Mouse (Mus musculus): ENCODE data around the gene Mlph. TPM values are rescaled to one million over a fixed set of nuclear protein-coding genes. Genes with fewer than 3 reads are reported as not detected.

Gene Mlph
- polyA plus RNA-seq (2015; fragmentation: Nextera tagmentation; extraction: Ambion mirVana) = 0.14 and 0.53 TPM in 2 replicates

DNA sequence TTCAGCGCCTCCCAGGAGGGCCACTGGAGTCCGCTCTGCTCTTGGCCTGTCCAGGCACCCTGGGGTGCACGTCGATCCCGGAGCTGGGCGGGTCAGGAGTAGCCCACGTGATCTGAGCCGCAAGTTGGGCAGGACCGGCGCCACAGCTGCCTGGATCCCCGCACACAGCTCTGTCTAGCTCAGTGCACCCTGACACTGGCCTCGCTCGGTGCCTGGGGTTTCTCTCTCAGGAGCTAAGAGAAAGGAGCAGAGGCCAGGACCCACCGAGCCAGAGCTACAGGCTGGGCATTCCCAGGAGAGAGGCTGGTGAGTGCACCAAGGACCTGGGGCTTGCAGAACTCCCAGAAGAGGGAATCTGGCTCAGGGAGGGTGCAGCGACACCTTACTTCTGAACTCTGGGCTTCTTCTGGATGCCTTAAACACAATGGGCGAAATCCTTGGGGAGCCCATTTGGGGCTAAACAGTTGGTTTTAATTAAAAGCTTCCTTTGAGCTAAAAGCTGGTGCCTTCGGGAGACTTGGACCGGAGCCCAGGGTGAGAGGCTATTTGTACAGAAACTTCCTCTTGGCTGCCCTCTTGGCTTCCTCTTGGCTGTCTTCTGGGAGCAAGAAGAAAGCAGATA, at the start of gene Mlph:
Mlph (plus strand) TSS at position 138 of the 622 bp plus-strand sequence.

DNA sequence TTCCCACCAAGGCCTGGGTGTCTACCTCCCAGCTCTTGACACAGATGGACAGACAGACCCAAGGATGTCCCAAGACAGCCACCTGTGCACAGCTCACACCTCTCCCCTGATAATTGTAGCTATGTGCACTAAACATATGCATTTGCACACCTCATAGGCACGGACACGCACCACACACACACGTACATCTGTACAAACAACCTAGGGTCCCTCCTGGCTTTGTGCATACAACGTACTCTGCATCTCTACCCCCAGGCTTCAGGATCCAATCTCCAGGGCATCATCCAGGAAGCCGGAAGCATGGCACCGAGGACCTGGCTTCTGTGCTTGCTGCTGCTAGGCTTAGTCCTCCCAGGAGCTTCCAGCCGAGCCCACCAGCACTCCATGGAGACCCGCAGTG, 37.9 kb downstream of the Mlph start, which contains the start of gene Prlh:
Prlh (plus strand) TSS at position 301 of the 400 bp plus-strand sequence.

DNA sequence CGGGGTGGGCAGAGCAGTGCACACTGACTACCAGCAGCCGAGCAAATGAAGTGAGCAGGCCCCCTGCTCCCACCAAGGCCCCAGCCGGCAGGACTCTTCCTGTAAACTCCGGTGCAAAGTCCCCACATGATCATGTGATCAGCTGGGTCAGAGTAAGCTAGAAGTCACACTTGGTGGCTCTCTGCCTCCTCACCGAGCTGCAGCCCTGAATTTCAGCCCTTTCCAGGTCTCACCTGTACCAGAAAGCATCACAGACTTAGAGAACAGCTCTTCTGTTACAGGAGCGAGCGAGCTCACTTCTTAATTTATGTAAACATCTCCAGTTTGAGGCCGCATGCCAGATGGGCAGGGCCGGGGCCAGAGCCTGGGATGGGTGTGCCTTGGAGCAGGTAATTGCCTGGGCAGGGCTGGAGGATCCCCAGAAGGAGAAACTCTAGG, 54.5 kb downstream of the Mlph start, which contains the start of gene Rab17:
Rab17 (minus strand) TSS at position 315 of the 438 bp plus-strand sequence.

DNA sequence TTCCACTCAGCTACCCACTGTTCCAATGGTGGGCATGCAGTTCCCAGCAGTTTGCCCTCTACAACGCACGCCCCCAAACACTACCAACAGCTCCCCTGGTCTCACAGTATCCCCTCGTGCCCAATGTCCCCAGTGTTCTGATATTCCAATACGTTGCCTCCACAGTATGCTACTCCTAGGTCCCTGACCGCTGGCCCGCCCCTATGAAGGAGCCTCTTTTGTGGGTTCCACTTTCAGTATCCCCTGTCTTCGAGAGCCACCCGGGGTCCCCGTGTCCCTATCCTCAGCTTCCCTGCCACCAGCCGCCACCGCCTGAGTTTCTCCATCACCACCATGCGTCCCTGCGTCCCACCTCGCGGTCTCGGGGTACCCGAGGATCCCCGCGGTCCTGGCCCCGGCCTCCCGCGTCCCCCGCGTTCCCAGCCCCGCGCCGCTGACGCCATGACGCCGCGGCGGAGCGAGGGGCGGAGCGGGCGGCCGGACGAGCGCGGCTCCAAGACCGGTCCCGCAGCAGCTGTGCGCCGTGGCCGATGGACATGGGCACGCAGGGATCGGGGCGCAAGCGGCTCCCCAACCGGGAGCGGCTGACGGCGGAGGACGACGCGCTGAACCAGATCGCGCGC, 83.5 kb downstream of the Mlph start, which contains the start of gene Lrrfip1:
Lrrfip1 (plus strand) TSS at position 470 of the 623 bp plus-strand sequence.

Other genes starting within 250 kb of the Mlph start
- 7.3 and 8.4 TPM in 2 replicates for gene Col6a3, start 71.1 kb upstream of the Mlph start, polyA plus RNA-seq (2015; fragmentation: Nextera tagmentation; extraction: Ambion mirVana)
- not detected in 2 replicates for gene Prlh, start 38.0 kb downstream of the Mlph start, polyA plus RNA-seq (2015; fragmentation: Nextera tagmentation; extraction: Ambion mirVana)
- not detected in 2 replicates for gene Rab17, start 54.6 kb downstream of the Mlph start, polyA plus RNA-seq (2015; fragmentation: Nextera tagmentation; extraction: Ambion mirVana)
- 40.2 and 42.4 TPM in 2 replicates for gene Lrrfip1, start 83.7 kb downstream of the Mlph start, polyA plus RNA-seq (2015; fragmentation: Nextera tagmentation; extraction: Ambion mirVana)
- 0.08 and 0.28 TPM in 2 replicates for gene Rbm44, start 230.0 kb downstream of the Mlph start, polyA plus RNA-seq (2015; fragmentation: Nextera tagmentation; extraction: Ambion mirVana)